Mouse (Mus musculus): Measurements from ENCODE around the gene Setd3. TPM values are rescaled to one million over a fixed set of nuclear protein-coding genes. Genes with fewer than 3 reads are reported as not detected.

The Setd3 gene
- polyA plus RNA-seq (2012; rRNA removed), result 74.4 and 88.3 TPM in 2 replicates

DNA sequence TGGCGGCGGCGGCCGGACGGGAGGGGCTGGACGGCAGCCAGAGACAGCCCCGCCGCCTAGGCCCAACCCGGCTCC is at the start of gene Setd3:
Gene Setd3 (minus strand): TSS at position 69 of the 75 bp plus-strand sequence.

DNA sequence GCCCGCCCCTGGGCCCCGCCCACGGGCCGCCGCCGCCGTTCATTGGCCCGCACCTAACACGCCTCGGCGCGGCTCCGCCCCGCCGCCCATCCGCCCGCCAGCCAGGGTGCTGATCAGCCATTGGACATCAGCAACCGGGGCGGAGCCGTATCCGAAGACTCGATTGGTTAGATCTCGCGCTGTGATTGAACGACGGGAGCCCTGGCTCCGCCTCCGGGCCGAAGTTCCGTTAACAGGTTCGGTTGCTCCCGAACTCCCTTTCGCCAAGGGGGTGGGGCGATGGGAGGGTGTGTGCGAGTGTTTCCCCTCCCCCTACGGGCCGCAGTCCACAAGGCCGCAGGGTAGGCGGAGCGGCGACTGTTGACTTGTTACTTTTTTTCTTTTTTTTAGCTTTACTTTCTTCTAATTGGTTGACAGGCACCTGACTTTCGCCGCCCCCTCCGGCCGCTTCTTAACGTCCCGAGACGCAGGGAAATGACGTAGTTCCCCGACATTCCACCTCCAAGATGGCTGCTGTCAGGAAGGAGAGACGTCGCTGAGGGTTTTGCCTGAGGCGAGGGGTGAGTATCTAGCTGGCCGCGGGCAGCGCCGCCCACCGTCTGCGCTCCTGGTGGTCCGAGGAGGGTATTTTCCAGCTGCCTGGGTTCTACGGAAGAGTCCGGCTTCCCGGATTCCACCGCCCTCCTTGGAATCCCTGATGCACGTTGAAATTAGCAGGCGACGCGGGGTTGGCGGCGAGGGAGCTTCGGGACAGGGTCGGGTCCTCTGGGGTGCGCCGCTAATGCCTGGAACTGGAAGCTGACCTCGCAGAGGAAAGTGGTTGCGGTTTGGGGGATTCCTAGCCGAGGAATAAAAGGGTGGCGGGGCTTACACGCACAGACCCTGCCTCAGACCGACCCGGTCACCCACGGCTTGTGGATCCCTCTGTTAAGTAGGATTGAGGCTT is 480 bp upstream of the Setd3 start, which contains the start of gene Ccnk:
Gene Ccnk (plus strand): TSS at position 259 of the 946 bp plus-strand sequence.

Other genes starting within 250 kb of the Setd3 start
- 12.6 and 16.6 TPM in 2 replicates for gene Bcl11b, start 175.7 kb downstream of the Setd3 start, polyA plus RNA-seq (2012; rRNA removed)
- 27.8 and 42.4 TPM in 2 replicates for gene Ccnk, start 265 bp upstream of the Setd3 start, polyA plus RNA-seq (2012; rRNA removed)
- 27.6 and 69.4 TPM in 2 replicates for gene Ccdc85c, start 96.1 kb upstream of the Setd3 start, polyA plus RNA-seq (2012; rRNA removed)
- 3.4 and 6.5 TPM in 2 replicates for gene Hhipl1, start 127.0 kb upstream of the Setd3 start, polyA plus RNA-seq (2012; rRNA removed)
- gene Cyp46a1, start 155.1 kb upstream of the Setd3 start, polyA plus RNA-seq (2012; rRNA removed), result 27.6 and 33.0 TPM in 2 replicates
- 48.9 and 52.6 TPM in 2 replicates for gene Eml1, start 191.6 kb upstream of the Setd3 start, polyA plus RNA-seq (2012; rRNA removed)